Mouse (Mus musculus) hindbrain, embryonic 12.5 days (tissue): ENCODE measurements at regions not wholly inside any gene's neighbourhood (a gene's known extent, or its start where the extent isn't known, plus 50 kb on each side); places are given as distances from the start of the nearest gene placed in this dataset.

Experiments
- ATAC-seq: fragments of 200-750 bp; cut with Nextera tagmentation; 2 replicates; pipeline ENCODE4 v1.8.0; 2017; ENCODE audit warnings: moderate TSS enrichment; ENCODE audit not compliant: low FRiP score
- H3K27ac ChIP-seq: fragments of 300-500 bp; sonication (generic); 2 replicates; pipeline ENCODE4 v1.5.1; 2016; ENCODE audit warnings: mild to moderate bottlenecking
- H3K27me3 ChIP-seq: fragments of 300-500 bp; sonication (generic); 2 replicates; pipeline ENCODE4 v1.6.1; 2016; ENCODE audit warnings: mild to moderate bottlenecking
- H3K36me3 ChIP-seq: fragments of 300-500 bp; sonication (generic); 2 replicates; pipeline ENCODE4 v1.6.1; 2016; ENCODE audit warnings: mild to moderate bottlenecking
- H3K4me1 ChIP-seq: fragments of 300-500 bp; sonication (generic); 2 replicates; pipeline ENCODE4 v1.6.1; 2016
- H3K4me2 ChIP-seq: fragments of 300-500 bp; sonication (generic); replicated peaks from 2 replicates; pipeline ENCODE4 v1.6.1; 2016; ENCODE audit warnings: mild to moderate bottlenecking
- H3K4me3 ChIP-seq: fragments of 300-500 bp; sonication (generic); 2 replicates; pipeline ENCODE4 v1.5.1; 2016; ENCODE audit warnings: mild to moderate bottlenecking
- H3K9ac ChIP-seq: fragments of 300-500 bp; sonication (generic); 2 replicates; pipeline ENCODE4 v1.6.1; 2016; ENCODE audit warnings: mild to moderate bottlenecking, moderate library complexity
- H3K9me3 ChIP-seq: fragments of 300-500 bp; sonication (generic); replicated peaks from 2 replicates; pipeline ENCODE4 v1.6.1; 2016; ENCODE audit warnings: mild to moderate bottlenecking
- WGBS: fragments of 180-500 bp; shearing (Covaris S2); methylation state at CpG from one replicate; pipeline ENCODE4 v1.1.7; 2016; 5-methylcytosine and 5-hydroxymethylcytosine counted together

- Histone ChIP-seq H3K9ac (no peak overlapping the region), H3K9me3 (peaks cover 27% of the 10 kb centered on the region), H3K4me2 (peak overlapping the region; percentile 31), H3K4me3 (no peak overlapping the region), H3K4me1 (peaks cover 19% of the 10 kb centered on the region), H3K36me3 (no peaks in the 10 kb centered on the region), H3K27me3 (no peaks in the 10 kb centered on the region), H3K27ac (peak overlapping the region; percentile 79)
- peak; percentile 88 for ATAC-seq
- WGBS = 48% methylated on average over 12 of the region's 12 CpGs
Measured at GRCm38 (mm10) chr12:105898580-105899293, 111.3 kb upstream of the Vrk1 start.

- no peaks in the 10 kb centered on the region for H3K27me3 ChIP-seq
- H3K4me2 ChIP-seq = peak overlapping the region; percentile 31
- WGBS = 47% methylated on average over 9 of the region's 9 CpGs
- peak overlapping the region; percentile 79 for H3K27ac ChIP-seq
- H3K36me3 ChIP-seq = no peaks in the 10 kb centered on the region
- H3K4me3 ChIP-seq = no peak overlapping the region
- peaks cover 27% of the 10 kb centered on the region for H3K9me3 ChIP-seq
- peak; percentile 64 for ATAC-seq
- peaks cover 20% of the 10 kb centered on the region for H3K4me1 ChIP-seq
- no peak overlapping the region for H3K9ac ChIP-seq
Measured at GRCm38 (mm10) chr12:105899294-105899909, 110.6 kb upstream of the Vrk1 start.

DNA sequence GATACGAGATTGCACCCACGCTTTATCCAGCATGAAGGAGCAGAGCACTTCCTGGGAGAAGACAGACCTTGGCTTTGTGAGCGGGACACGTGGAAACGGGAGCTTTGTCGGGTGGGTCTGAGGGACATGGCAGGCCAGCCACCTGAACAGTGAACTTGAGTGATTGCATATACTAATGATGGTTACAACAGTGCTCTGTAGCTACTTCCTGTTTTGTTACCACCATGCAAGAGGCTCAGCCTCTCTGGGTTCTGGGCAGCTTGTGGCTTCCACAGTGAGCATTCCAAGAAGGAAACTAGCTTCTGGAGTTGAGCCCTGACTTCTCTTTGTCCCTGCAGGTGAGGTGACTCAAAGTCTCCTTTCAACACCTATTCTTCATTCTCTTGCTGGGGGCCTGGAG, 109.5 kb upstream of the Vrk1 start:
- peaks cover 28% of the 10 kb centered on the region for H3K4me1 ChIP-seq
- H3K9ac ChIP-seq = no peak overlapping the region
- 93% methylated on average over 6 of the region's 6 CpGs for WGBS
- H3K4me2 ChIP-seq = no peak overlapping the region
- peaks cover 17% of the 10 kb centered on the region for H3K9me3 ChIP-seq
- H3K27me3 ChIP-seq = no peaks in the 10 kb centered on the region
- H3K36me3 ChIP-seq = no peaks in the 10 kb centered on the region
- ATAC-seq = no peak
- H3K4me3 ChIP-seq = no peak overlapping the region
- H3K27ac ChIP-seq = no peak overlapping the region

GRCm38 (mm10) chr12:105903072-105903471, 107.0 kb upstream of the Vrk1 start:
- no peak for ATAC-seq
- Histone ChIP-seq H3K9ac (no peak overlapping the region), H3K27me3 (no peaks in the 10 kb centered on the region; the same call in 1 of the 2 replicates), H3K4me2 (no peak overlapping the region), H3K4me1 (peaks cover 37% of the 10 kb centered on the region), H3K9me3 (no peaks in the 10 kb centered on the region; the same call in 1 of the 2 replicates), H3K4me3 (no peak overlapping the region), H3K27ac (no peak overlapping the region), H3K36me3 (no peaks in the 10 kb centered on the region)
- 54% methylated on average over 8 of the region's 8 CpGs for WGBS

DNA sequence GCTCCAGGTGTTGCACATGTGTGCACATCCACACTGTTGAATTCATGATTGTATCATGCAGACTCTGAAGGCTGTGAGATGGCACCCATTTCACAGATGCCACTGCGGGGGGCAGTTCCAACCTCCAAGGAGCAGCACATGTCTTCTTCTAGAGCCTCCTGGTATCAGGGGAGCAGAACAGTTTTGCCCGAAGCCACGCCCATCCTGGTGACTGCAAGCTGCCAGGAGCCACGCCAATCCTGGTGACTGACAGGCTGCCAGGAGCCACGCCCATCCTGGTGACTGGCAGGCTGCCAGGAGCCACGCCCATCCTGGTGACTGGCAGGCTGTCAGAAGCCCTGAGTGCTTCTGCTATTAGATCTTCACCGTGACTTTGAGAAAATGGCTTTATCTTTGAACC, 103.4 kb upstream of the Vrk1 start:
- Histone ChIP-seq H3K4me1 (peaks cover 18% of the 10 kb centered on the region), H3K4me2 (no peak overlapping the region), H3K4me3 (no peak overlapping the region), H3K9ac (no peak overlapping the region), H3K27me3 (no peaks in the 10 kb centered on the region; the same call in 1 of the 2 replicates), H3K9me3 (no peaks in the 10 kb centered on the region), H3K36me3 (no peaks in the 10 kb centered on the region), H3K27ac (no peak overlapping the region)
- 35% methylated on average over 7 of the region's 7 CpGs for WGBS
- ATAC-seq = peak; percentile 46; the same call in 1 of the 2 replicates

DNA sequence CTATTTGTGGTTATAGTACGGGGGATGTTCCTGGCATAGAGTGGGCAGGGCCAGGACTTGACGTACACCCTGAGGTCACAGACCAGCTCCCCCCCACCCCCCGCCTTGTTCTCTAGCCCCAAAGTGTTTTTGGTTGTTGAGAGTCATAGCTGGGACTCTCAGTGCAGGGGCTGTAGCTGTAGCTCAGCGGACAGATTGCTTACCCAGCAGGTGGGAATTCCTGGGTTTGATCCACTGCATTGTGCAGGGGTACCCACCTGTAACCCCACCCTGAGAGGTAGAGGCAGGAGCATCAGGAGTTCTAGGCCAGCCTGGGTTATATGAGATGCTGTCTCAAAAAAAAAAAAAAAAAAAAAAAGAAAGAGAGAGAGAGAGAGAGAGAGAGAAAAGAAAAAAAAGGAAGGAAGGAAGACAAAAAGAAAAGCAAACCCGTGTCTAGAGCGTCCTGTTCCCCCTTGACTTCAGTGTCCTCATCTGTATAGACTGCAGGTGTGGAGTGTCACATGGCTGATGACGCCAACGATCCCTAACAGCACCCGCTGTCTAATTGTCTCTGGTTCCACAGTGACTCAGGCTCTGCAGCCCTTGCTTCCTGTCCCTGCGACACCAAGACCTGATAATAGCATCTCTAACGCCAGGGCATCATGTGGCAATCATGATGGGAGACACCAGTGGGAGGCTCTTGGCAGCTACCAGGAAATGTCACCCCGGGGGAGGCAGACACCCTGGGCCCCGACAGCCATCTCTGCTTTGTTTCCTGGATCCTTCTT, 102.0 kb upstream of the Vrk1 start:
- no peak overlapping the region for H3K4me3 ChIP-seq
- H3K4me2 ChIP-seq = no peak overlapping the region
- no peaks in the 10 kb centered on the region; the same call in 1 of the 2 replicates for H3K27me3 ChIP-seq
- H3K36me3 ChIP-seq = no peaks in the 10 kb centered on the region
- no peak overlapping the region for H3K27ac ChIP-seq
- H3K4me1 ChIP-seq = peaks cover 18% of the 10 kb centered on the region
- no peak overlapping the region for H3K9ac ChIP-seq
- whole genome bisulfite sequencing = 70% methylated on average over 13 of the region's 13 CpGs
- no peaks in the 10 kb centered on the region for H3K9me3 ChIP-seq
- ATAC-seq = no peak

GRCm38 (mm10) chr12:105911556-105911955, 98.5 kb upstream of the Vrk1 start:
- 65% methylated on average over 9 of the region's 9 CpGs for WGBS
- H3K4me2 ChIP-seq = no peak overlapping the region
- H3K9ac ChIP-seq = no peak overlapping the region
- no peak for ATAC-seq
- no peaks in the 10 kb centered on the region for H3K27me3 ChIP-seq
- no peaks in the 10 kb centered on the region for H3K9me3 ChIP-seq
- no peak overlapping the region for H3K27ac ChIP-seq
- no peaks in the 10 kb centered on the region for H3K36me3 ChIP-seq
- H3K4me3 ChIP-seq = no peak overlapping the region
- peaks cover 6% of the 10 kb centered on the region for H3K4me1 ChIP-seq

DNA sequence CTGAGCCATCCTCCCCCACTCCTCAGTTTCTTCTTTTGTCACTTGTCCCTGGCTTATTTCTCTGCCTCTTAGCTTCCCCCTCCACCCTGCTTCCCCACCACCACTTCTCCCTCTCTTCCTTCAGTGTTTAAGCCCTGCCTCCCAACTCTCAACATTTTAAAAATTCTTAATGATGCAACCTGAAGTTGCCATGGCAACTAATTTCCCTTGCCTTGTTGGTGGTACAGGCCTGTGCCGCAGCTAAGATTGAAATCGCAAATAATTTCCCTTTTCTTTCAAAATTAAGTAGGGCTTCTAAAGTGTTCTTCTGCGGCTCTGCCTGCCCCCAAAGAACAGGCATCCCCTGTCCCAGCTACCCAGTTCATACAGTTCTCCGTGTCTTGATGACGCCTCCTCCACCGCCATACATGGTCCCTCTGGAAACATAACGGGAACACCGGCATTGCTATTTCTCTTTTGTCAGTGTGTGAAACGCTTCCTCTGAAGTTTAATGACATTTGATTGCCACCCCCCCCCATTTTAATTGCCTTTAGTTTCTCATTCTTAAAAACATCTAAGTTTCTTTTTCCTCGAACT, 92.6 kb upstream of the Vrk1 start:
- Histone ChIP-seq H3K36me3 (no peaks in the 10 kb centered on the region), H3K4me3 (no peak overlapping the region), H3K27ac (no peak overlapping the region), H3K27me3 (no peaks in the 10 kb centered on the region), H3K9ac (no peak overlapping the region), H3K9me3 (no peaks in the 10 kb centered on the region), H3K4me2 (no peak overlapping the region), H3K4me1 (0 out of 2 replicates have a peak, but pooled peaks cover 4% of the 10 kb centered on the region)
- ATAC-seq = no peak
- 82% methylated on average over 10 of the region's 10 CpGs for WGBS

DNA sequence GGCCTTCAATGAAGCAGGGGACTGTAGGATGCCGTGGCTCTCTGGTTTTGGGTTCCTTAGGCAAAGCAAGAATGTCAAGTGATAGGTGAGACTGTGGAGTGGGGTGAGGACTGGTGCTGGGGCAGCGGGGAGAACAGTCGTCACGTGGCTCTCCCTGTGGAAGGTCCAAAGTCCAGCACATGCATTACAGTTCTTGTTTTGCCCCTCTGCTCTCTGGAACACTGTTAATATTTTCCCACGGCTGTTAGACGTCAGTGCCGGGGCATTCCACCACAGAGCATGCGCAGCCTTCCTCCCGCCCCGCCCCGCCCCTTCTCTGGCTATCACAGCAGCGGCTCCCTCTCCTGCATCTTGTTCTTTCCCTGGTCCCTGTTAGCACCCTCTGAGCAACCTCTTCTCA, 91.3 kb upstream of the Vrk1 start:
- no peak overlapping the region for H3K4me3 ChIP-seq

DNA sequence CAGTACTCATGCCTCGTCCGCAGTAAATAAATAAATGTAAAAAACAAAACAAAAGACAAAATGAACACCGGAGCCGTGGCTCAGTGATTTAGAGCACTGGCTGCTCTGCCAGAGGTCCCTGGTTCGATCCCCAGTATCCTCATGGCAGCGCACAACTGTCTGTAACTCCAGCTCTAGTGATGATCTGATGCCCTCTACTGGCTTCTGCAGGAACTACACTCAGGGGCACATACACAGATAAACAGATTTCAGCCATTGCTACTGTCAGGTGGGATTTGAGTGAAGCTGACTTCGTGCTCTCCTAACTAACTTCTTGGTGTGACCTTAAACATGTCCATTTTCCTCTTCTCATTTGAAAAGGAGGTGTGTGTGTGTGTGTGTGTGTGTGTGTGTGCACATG, 82.8 kb upstream of the Vrk1 start:
- peaks cover 14% of the 10 kb centered on the region for H3K4me1 ChIP-seq
- no peak overlapping the region for H3K9ac ChIP-seq
- no peak overlapping the region for H3K4me2 ChIP-seq
- H3K4me3 ChIP-seq = no peak overlapping the region
- no peaks in the 10 kb centered on the region for H3K27me3 ChIP-seq
- H3K27ac ChIP-seq = no peak overlapping the region
- no peak for ATAC-seq
- WGBS = 94% methylated on average over 7 of the region's 7 CpGs
- no peaks in the 10 kb centered on the region for H3K9me3 ChIP-seq
- no peaks in the 10 kb centered on the region for H3K36me3 ChIP-seq

More for the DNA sequence above, 91.3 kb upstream of the Vrk1 start:
- Histone ChIP-seq H3K9me3 (no peaks in the 10 kb centered on the region), H3K4me1 (0 out of 2 replicates have a peak, but pooled peaks cover 4% of the 10 kb centered on the region), H3K9ac (no peak overlapping the region), H3K27me3 (no peaks in the 10 kb centered on the region), H3K27ac (no peak overlapping the region), H3K36me3 (no peaks in the 10 kb centered on the region), H3K4me2 (no peak overlapping the region)
- no peak for ATAC-seq
- 83% methylated on average over 12 of the region's 12 CpGs for WGBS

DNA sequence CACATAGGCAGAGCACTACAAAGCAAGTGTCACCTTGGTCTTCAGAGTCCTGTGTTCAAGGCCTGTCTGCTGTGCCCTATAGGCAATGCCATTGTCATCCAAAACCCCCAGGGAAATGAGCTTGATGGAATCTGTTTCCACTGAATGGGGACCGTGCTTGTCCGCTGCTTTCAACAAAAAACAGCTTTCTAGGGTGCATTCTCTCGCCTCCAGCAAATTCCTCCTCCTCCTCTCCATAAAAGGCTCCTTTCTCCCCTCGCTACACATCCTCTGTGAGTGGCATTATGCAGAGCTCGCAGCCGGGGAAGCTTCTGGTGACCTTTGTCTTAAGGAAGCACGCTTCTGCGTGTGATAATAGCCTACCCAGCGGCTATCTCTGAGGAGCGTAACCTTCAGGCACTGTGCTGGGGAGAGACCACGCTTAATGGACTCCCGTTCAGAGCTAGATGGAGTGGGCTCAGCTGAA, 80.5 kb upstream of the Vrk1 start:
- H3K4me3 ChIP-seq = no peak overlapping the region
- 17% methylated on average over 12 of the region's 12 CpGs for WGBS
- peaks cover 12% of the 10 kb centered on the region for H3K4me1 ChIP-seq
- H3K4me2 ChIP-seq = no peak overlapping the region
- no peaks in the 10 kb centered on the region for H3K9me3 ChIP-seq
- H3K27me3 ChIP-seq = no peaks in the 10 kb centered on the region
- no peaks in the 10 kb centered on the region for H3K36me3 ChIP-seq
- H3K9ac ChIP-seq = no peak overlapping the region
- peak overlapping the region; percentile 13; the same call in 1 of the 2 replicates for H3K27ac ChIP-seq
- ATAC-seq = peak; percentile 68

DNA sequence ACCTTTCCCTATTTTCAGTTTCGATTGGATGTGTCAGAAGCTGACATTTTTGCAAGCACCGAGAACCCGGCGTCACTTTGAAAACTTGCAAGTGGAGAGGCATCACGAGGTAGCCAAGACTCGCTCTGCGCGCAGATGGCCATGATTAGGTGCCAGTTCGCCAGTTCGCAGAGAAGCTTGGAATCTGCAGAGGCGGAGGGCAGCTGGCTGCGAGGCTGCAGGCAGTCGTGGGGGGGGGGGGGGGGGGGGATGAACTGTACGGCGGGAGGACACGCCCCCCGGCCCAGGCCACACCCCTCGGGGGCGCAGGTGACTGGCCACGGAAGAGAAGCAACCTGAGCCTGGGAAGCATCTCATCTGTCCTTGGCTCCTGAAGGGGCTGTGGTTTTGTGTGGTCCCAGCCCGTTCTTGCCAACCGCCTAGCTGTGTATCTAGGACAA, 74.6 kb upstream of the Vrk1 start:
- Histone ChIP-seq H3K4me1 (peaks cover 9% of the 10 kb centered on the region; the same call in 1 of the 2 replicates), H3K4me3 (peak overlapping the region; percentile 10), H3K4me2 (peak overlapping the region; percentile 39), H3K9me3 (no peaks in the 10 kb centered on the region), H3K9ac (no peak overlapping the region), H3K36me3 (no peaks in the 10 kb centered on the region), H3K27ac (no peak overlapping the region), H3K27me3 (peaks cover 10% of the 10 kb centered on the region)
- 11% methylated on average over 22 of the region's 22 CpGs for WGBS
- no peak for ATAC-seq
